Mouse (Mus musculus): ENCODE measurements around the gene Gm7879.

The Gm7879 gene

GRCm38 (mm10) chr5:43948748-43949275, 35.9 kb downstream of the Gm7879 start:
- DNase-seq: no peak

GRCm38 (mm10) chr5:43953241-43953640, 40.3 kb downstream of the Gm7879 start:
- DNase-seq: no peak

GRCm38 (mm10) chr5:43959884-43960440, 47.0 kb downstream of the Gm7879 start:
- DNase-seq: no peak

GRCm38 (mm10) chr5:43961056-43961455, 48.1 kb downstream of the Gm7879 start:
- no peak for DNase-seq

All from cerebellum, postnatal 36 days (tissue).